In genomic region chr13:41358009-41358408, GRCm38 (mm10) we compare ENCODE assay signal across 8 mouse cellular contexts.
DNase-seq lines count a peak whose midpoint lies in the region; ATAC-seq lines count a peak whose summit lies in the region.

No protein-coding gene starts in this region.

- peaks cover 43% of the 10 kb centered on the region for H3K4me1 ChIP-seq in embryonic facial prominence, embryonic 14.5 days (ENCODE audit: control insufficient read depth, insufficient read depth, low read length)
- peaks cover 23% of the 10 kb centered on the region for H3K4me1 ChIP-seq in intestine, embryonic 16.5 days (ENCODE audit: control insufficient read depth, insufficient read depth, low read length)
- peaks cover 80% of the 10 kb centered on the region for H3K4me1 ChIP-seq in midbrain, embryonic 10.5 days

- no peak for ATAC-seq in embryonic facial prominence, embryonic 14.5 days (ENCODE audit: low read depth)
- no peak for ATAC-seq in intestine, embryonic 16.5 days

- H3K9me3 ChIP-seq in embryonic facial prominence, embryonic 14.5 days (ENCODE audit: control insufficient read depth, low read length) = no peaks in the 10 kb centered on the region
- H3K9me3 ChIP-seq in intestine, embryonic 16.5 days (ENCODE audit: control insufficient read depth, low read length) = no peaks in the 10 kb centered on the region
- H3K9me3 ChIP-seq in midbrain, embryonic 10.5 days (replicated peaks) = no peaks in the 10 kb centered on the region

- H3K27me3 ChIP-seq in embryonic facial prominence, embryonic 14.5 days (replicated peaks; ENCODE audit: control insufficient read depth, insufficient read depth, low read length) = no peaks in the 10 kb centered on the region
- no peaks in the 10 kb centered on the region for H3K27me3 ChIP-seq in intestine, embryonic 16.5 days (replicated peaks; ENCODE audit: control insufficient read depth, insufficient read depth, low read length)
- peaks cover 16% of the 10 kb centered on the region for H3K27me3 ChIP-seq in midbrain, embryonic 10.5 days (ENCODE audit: low read depth, poor library complexity, severe bottlenecking)

- DNase-seq in kidney, adult 11 months = peak; percentile 53
- no peak for DNase-seq in kidney, postnatal 14 days
- DNase-seq in embryonic facial prominence, embryonic 14.5 days (ENCODE audit: low spot score) = no peak
- DNase-seq in midbrain, embryonic 10.5 days (ENCODE audit: low spot score) = peak; percentile 23
- no peak for DNase-seq in layer of hippocampus, adult 11-12 months (ENCODE audit: low spot score)
- no peak for DNase-seq in gastrocnemius, postnatal 25 days
- DNase-seq in spleen, adult 12 weeks (ENCODE audit: low spot score) = no peak

- WGBS in embryonic facial prominence, embryonic 14.5 days = 8% methylated on average over 10 of the region's 10 CpGs
- 12% methylated on average over 10 of the region's 10 CpGs for WGBS in intestine, embryonic 16.5 days
- 22% methylated on average over 10 of the region's 10 CpGs for WGBS in midbrain, embryonic 10.5 days

- H3K4me2 ChIP-seq in embryonic facial prominence, embryonic 14.5 days (ENCODE audit: low read depth, low read length) = peak overlapping the region; percentile 66
- peak overlapping the region; percentile 57 for H3K4me2 ChIP-seq in intestine, embryonic 16.5 days (ENCODE audit: low read depth, low read length)

- peak overlapping the region; percentile 48 for H3K4me3 ChIP-seq in embryonic facial prominence, embryonic 14.5 days (ENCODE audit: low read depth, low read length)
- H3K4me3 ChIP-seq in intestine, embryonic 16.5 days (ENCODE audit: low read length) = peak overlapping the region; percentile 77
- H3K4me3 ChIP-seq in midbrain, embryonic 10.5 days = peak overlapping the region; percentile 68

- H3K27ac ChIP-seq in embryonic facial prominence, embryonic 14.5 days (replicated peaks; ENCODE audit: low read depth, low read length) = peak overlapping the region; percentile 90
- H3K27ac ChIP-seq in intestine, embryonic 16.5 days (ENCODE audit: low read length) = peak overlapping the region; percentile 97
- H3K27ac ChIP-seq in midbrain, embryonic 10.5 days (replicated peaks) = peak overlapping the region; percentile 90

- H3K9ac ChIP-seq in embryonic facial prominence, embryonic 14.5 days (ENCODE audit: low read depth, low read length) = peak overlapping the region; percentile 69
- H3K9ac ChIP-seq in intestine, embryonic 16.5 days (ENCODE audit: low read depth, low read length) = peak overlapping the region; percentile 84

- H3K36me3 ChIP-seq in embryonic facial prominence, embryonic 14.5 days (ENCODE audit: control insufficient read depth, insufficient read depth, low read length) = no peaks in the 10 kb centered on the region
- no peaks in the 10 kb centered on the region for H3K36me3 ChIP-seq in intestine, embryonic 16.5 days (ENCODE audit: control insufficient read depth, insufficient read depth, low read length)
- H3K36me3 ChIP-seq in midbrain, embryonic 10.5 days = no peaks in the 10 kb centered on the region

Comparison
In these comparisons a context has a peak if more than half of its experiments do, and no peak if none do; other contexts are left out.
1. DNase-seq: peak in kidney, adult 11 months (single experiment) and midbrain, embryonic 10.5 days (single experiment); none in kidney, postnatal 14 days (single experiment), embryonic facial prominence, embryonic 14.5 days (single experiment), layer of hippocampus, adult 11-12 months (single experiment), gastrocnemius, postnatal 25 days (single experiment) and spleen, adult 12 weeks (single experiment).
2. Peak in every context shown above with its lines, with median percentiles within 50 percentile points of each other: H3K27ac ChIP-seq and H3K4me3 ChIP-seq.